Mouse (Mus musculus) spleen, adult 2 months (tissue): ENCODE data around the gene Sypl.

Source experiments
- CTCF ChIP-seq: fragments of 200-500 bp; IDR thresholded peaks from 2 replicates; pipeline ENCODE4 v1.5.1; 2011; ENCODE audit warnings: mild to moderate bottlenecking, inconsistent platforms; ENCODE audit not compliant: insufficient read depth, insufficient read length, insufficient replicate concordance; ENCODE audit errors: extremely low read depth
- POLR2A ChIP-seq: fragments of 200-500 bp; IDR thresholded peaks from 2 replicates; pipeline ENCODE4 v1.6.1; 2011; ENCODE audit warnings: low read depth, low read length, inconsistent platforms

DNA sequence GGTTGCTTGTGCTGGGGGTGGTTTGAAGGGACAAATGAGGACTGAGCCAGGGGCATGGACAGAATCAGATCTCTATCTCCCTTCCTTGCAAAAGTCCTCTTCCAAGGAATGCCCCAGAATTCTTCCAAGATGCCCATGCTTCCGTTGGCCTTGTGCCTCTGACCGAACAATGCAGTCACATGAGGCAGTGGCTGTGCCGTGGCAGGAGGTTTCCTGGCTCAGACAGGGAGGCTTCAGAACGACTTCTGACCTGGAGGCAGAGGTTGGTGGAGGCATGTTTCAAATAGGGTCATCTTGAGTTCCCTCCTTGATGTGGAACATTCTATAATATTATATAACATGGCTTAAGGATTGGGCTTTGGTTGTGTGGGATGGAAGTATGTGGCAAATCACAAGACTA lies 64.9 kb downstream of the Sypl start:
- TF ChIP-seq CTCF, result no peak
- no peak for TF ChIP-seq POLR2A
